Mouse (Mus musculus): Measurements from ENCODE around the gene Lmntd1. TPM values are rescaled to one million over a fixed set of nuclear protein-coding genes. Genes with fewer than 3 reads are reported as not detected.

Gene Lmntd1
- 0.13 TPM for polyA plus RNA-seq (2017; shearing (Covaris generic))

GRCm38 (mm10) chr6:145614219-145614618, at the start of gene Lmntd1:
Gene Lmntd1 (minus strand): TSS chr6:145614319.

GRCm38 (mm10) chr6:145615666-145616210, 1.6 kb upstream of the Lmntd1 start, which contains the start of gene Tuba3b:
Gene Tuba3b (plus strand): TSS chr6:145615757.

Other genes with a start within 250 kb of the Lmntd1 start
- gene Tuba3b, start 1.4 kb upstream of the Lmntd1 start, polyA plus RNA-seq (2017; shearing (Covaris generic)): not detected
- 0.19 TPM for gene Rassf8, start 132.4 kb upstream of the Lmntd1 start, polyA plus RNA-seq (2017; shearing (Covaris generic))